Mouse (Mus musculus) CH12.LX (cell line): ENCODE data around the gene Olfr1006.

Experiments
- CHD2 ChIP-seq: IDR thresholded peaks from 2 replicates; pipeline ENCODE4 v1.6.1; 2011; ENCODE audit warnings: low read length, improper control_type of control experiment
- CTCF ChIP-seq, 2 experiments: IDR thresholded peaks in 1 of 2; conservative IDR thresholded peaks in 1 of 2; 2 replicates each; pipeline ENCODE4 v1.5.1; 2011 to 2012; ENCODE audit warnings: low read depth in 2 of 2, low read length in 2 of 2, improper control_type of control experiment in 1 of 2, inconsistent platforms in 1 of 2, mild to moderate bottlenecking in 1 of 2, moderate library complexity in 1 of 2
- MAX ChIP-seq: IDR thresholded peaks from 2 replicates; pipeline ENCODE4 v1.6.1; 2011; ENCODE audit warnings: low read length, improper control_type of control experiment
- MYC ChIP-seq: IDR thresholded peaks from 2 replicates; pipeline ENCODE4 v1.6.1; 2011; ENCODE audit warnings: low read depth, mild to moderate bottlenecking, improper control_type of control experiment, low read length
- POLR2A ChIP-seq: IDR thresholded peaks from 2 replicates; pipeline ENCODE4 v1.6.1; 2011; ENCODE audit warnings: low read depth, mild to moderate bottlenecking, improper control_type of control experiment, low read length
- POLR2AphosphoS2 ChIP-seq: IDR thresholded peaks from 2 replicates; pipeline ENCODE4 v1.6.1; 2011; ENCODE audit warnings: low read depth, low read length, improper control_type of control experiment
- ZMIZ1 ChIP-seq: IDR thresholded peaks from 2 replicates; pipeline ENCODE4 v1.6.1; 2012; ENCODE audit warnings: low read depth, mild to moderate bottlenecking, inconsistent platforms, low read length, improper control_type of control experiment

GRCm38 (mm10) chr2:85725793-85726192 is 47.2 kb upstream of the Olfr1006 start:
- no peak for TF ChIP-seq POLR2AphosphoS2
- no peak for TF ChIP-seq MYC
- TF ChIP-seq CTCF (conservative IDR thresholded peaks at IDR 0.05 in 1 of 2, IDR thresholded peaks at IDR 0.05 in 1 of 2; ENCODE audit: low read depth in 2 of 2, low read length in 2 of 2): peak in 1 of 2 experiments; percentile 70; a peak in 3 of 4 replicates
- TF ChIP-seq CHD2: no peak
- TF ChIP-seq MAX: no peak
- TF ChIP-seq POLR2A: no peak
- no peak for TF ChIP-seq ZMIZ1
